Comparison of ENCODE assay signal across 9 mouse cellular contexts in genomic region chr8:121117906-121118305, GRCm38 (mm10). TPM values are rescaled to one million over a fixed set of nuclear protein-coding genes. Genes with fewer than 3 reads are reported as not detected.
A peak's percentile ranks its signal among the peaks of the same experiment; 100 is the strongest.
DNase-seq lines count a peak whose midpoint lies in the region; ATAC-seq and TF ChIP-seq lines count a peak whose summit lies in the region.
"Had no signal": no experiment of that assay in that cellular context is flagged by ENCODE, and none has a peak within 500 bp of the region (broad histone marks: within the 10 kb centered on the region; RNA-seq: fewer than 3 reads in every experiment).

No protein-coding gene starts in this region.

- ATAC-seq in heart, embryonic 12.5 days (ENCODE audit: insufficient number of reproducible peaks, low FRiP score), result no peak
- no peak for ATAC-seq in forebrain, embryonic 15.5 days (replicated peaks)
- ATAC-seq in limb, embryonic 15.5 days (ENCODE audit: insufficient number of reproducible peaks, low FRiP score, low TSS enrichment, low read depth), result no peak

- H3K4me1 ChIP-seq in heart, embryonic 12.5 days (replicated peaks), result peaks cover 30% of the 10 kb centered on the region
- H3K4me1 ChIP-seq in ES-Bruce4 (ENCODE audit: control insufficient read depth, insufficient read depth, low read length), result no peaks in the 10 kb centered on the region
- peaks cover 17% of the 10 kb centered on the region for H3K4me1 ChIP-seq in forebrain, embryonic 15.5 days
- peaks cover 36% of the 10 kb centered on the region for H3K4me1 ChIP-seq in limb, embryonic 15.5 days

- no peaks in the 10 kb centered on the region for H3K9me3 ChIP-seq in heart, embryonic 12.5 days (replicated peaks)
- peaks cover 3% of the 10 kb centered on the region; the same call in 1 of the 2 replicates for H3K9me3 ChIP-seq in ES-Bruce4 (replicated peaks; ENCODE audit: control insufficient read depth, insufficient read depth, low read length, poor library complexity, severe bottlenecking)
- no peaks in the 10 kb centered on the region for H3K9me3 ChIP-seq in forebrain, embryonic 15.5 days
- no peaks in the 10 kb centered on the region for H3K9me3 ChIP-seq in limb, embryonic 15.5 days

- H3K9ac ChIP-seq in heart, embryonic 12.5 days, result peak overlapping the region; percentile 92
- peak overlapping the region; percentile 85 for H3K9ac ChIP-seq in ES-Bruce4 (ENCODE audit: low read depth, poor library complexity, severe bottlenecking)
- H3K9ac ChIP-seq in forebrain, embryonic 15.5 days (replicated peaks), result no peak overlapping the region
- peak overlapping the region; percentile 52; the same call in 1 of the 2 replicates for H3K9ac ChIP-seq in limb, embryonic 15.5 days

- peak overlapping the region; percentile 93 for H3K4me2 ChIP-seq in heart, embryonic 12.5 days
- H3K4me2 ChIP-seq in forebrain, embryonic 15.5 days (replicated peaks), result no peak overlapping the region
- H3K4me2 ChIP-seq in limb, embryonic 15.5 days, result peak overlapping the region; percentile 84

- peaks cover 72% of the 10 kb centered on the region for H3K27me3 ChIP-seq in heart, embryonic 12.5 days (replicated peaks)
- peaks cover 59% of the 10 kb centered on the region for H3K27me3 ChIP-seq in ES-Bruce4 (ENCODE audit: control insufficient read depth, insufficient read depth, low read length, poor library complexity, severe bottlenecking)
- peaks cover 94% of the 10 kb centered on the region for H3K27me3 ChIP-seq in forebrain, embryonic 15.5 days
- H3K27me3 ChIP-seq in limb, embryonic 15.5 days, result peaks cover 89% of the 10 kb centered on the region

- H3K27ac ChIP-seq in heart, embryonic 12.5 days (ENCODE audit: poor library complexity, severe bottlenecking), result peak overlapping the region; percentile 97
- no peak overlapping the region for H3K27ac ChIP-seq in ES-Bruce4 (ENCODE audit: insufficient read depth, low read length)
- no peak overlapping the region for H3K27ac ChIP-seq in forebrain, embryonic 15.5 days (replicated peaks)
- 0 out of 2 replicates have a peak overlapping the region, but pooled peaks have one; percentile 89 for H3K27ac ChIP-seq in limb, embryonic 15.5 days

- no peak for TF ChIP-seq EP300 in ES-Bruce4 (IDR thresholded peaks at IDR 0.05; ENCODE audit: insufficient read depth, low read depth, low read length)

- under 1% methylated on average over 28 of the region's 28 CpGs for WGBS in heart, embryonic 12.5 days
- 2% methylated on average over 28 of the region's 28 CpGs for WGBS in forebrain, embryonic 15.5 days
- WGBS in limb, embryonic 15.5 days, result 2% methylated on average over 28 of the region's 28 CpGs

- no peak for DNase-seq in heart, postnatal 25 days (ENCODE audit: low spot score)
- DNase-seq in right cerebral cortex, adult 18-20 months, result no peak
- DNase-seq in right cerebral cortex, postnatal 36 days (ENCODE audit: low spot score in 2 of 2), result no peak
- DNase-seq in gastrocnemius, adult 8-10 months (ENCODE audit: low spot score in 2 of 2), result no peak
- DNase-seq: gastrocnemius, postnatal 25 days had no signal

- TF ChIP-seq POLR2A in ES-Bruce4 (IDR thresholded peaks at IDR 0.05; ENCODE audit: insufficient read depth, low read length), result no peak

- intact Hi-C loops in heart, postnatal 25 days (cut with DNase I), result no loop called here

- peak overlapping the region; percentile 76 for H3K4me3 ChIP-seq in heart, embryonic 12.5 days
- H3K4me3 ChIP-seq in ES-Bruce4 (ENCODE audit: low read depth, low read length), result no peak overlapping the region
- H3K4me3 ChIP-seq in forebrain, embryonic 15.5 days, result peak overlapping the region; percentile 32; the same call in 1 of the 2 replicates
- peak overlapping the region; percentile 57 for H3K4me3 ChIP-seq in limb, embryonic 15.5 days

- TF ChIP-seq CTCF in ES-Bruce4 (IDR thresholded peaks at IDR 0.05; ENCODE audit: low read depth, low read length), result no peak

- peaks cover 7% of the 10 kb centered on the region for H3K36me3 ChIP-seq in heart, embryonic 12.5 days
- no peaks in the 10 kb centered on the region for H3K36me3 ChIP-seq in ES-Bruce4 (ENCODE audit: control insufficient read depth, insufficient read depth, low read length, poor library complexity, severe bottlenecking)
- no peaks in the 10 kb centered on the region for H3K36me3 ChIP-seq in forebrain, embryonic 15.5 days
- H3K36me3 ChIP-seq in limb, embryonic 15.5 days, result no peaks in the 10 kb centered on the region

RNA-seq across cellular contexts. Expression of gene Foxc2, which starts 1.9 kb away (rescaled TPM):
- polyA plus RNA-seq in heart, embryonic 12.5 days (2016; fragmentation: Nextera tagmentation; extraction: Ambion mirVana), result 20.7 and 20.8 TPM in 2 replicates
- 1 to 10 TPM; 2.0 to 2.2 TPM for total RNA-seq in heart, postnatal 25 days (2021)
- not detected in 2 replicates for polyA plus RNA-seq in ES-Bruce4 (2011; ENCODE audit: insufficient read depth, insufficient read length, low read depth, missing spikeins)
- 1.6 and 2.0 TPM in 2 replicates for polyA plus RNA-seq in forebrain, embryonic 15.5 days (2015; fragmentation: Nextera tagmentation; extraction: Ambion mirVana)
- 6.4 and 6.8 TPM in 2 replicates for polyA plus RNA-seq in limb, embryonic 15.5 days (2015; fragmentation: Nextera tagmentation; extraction: Ambion mirVana)
- total RNA-seq in gastrocnemius, adult 8-10 months (2022), result under 1 TPM in 3 of 4 experiments, not detected in 1; 0.10 to 0.16 (median 0.16) TPM

RNA-seq across cellular contexts. Expression of gene Mthfsd, which starts 9.7 kb away (rescaled TPM):
- polyA plus RNA-seq in heart, embryonic 12.5 days (2016; fragmentation: Nextera tagmentation; extraction: Ambion mirVana), result 45.2 and 45.8 TPM in 2 replicates
- 10 to 100 TPM; 13.2 to 14.2 TPM for total RNA-seq in heart, postnatal 25 days (2021)
- 35.5 and 38.9 TPM in 2 replicates for polyA plus RNA-seq in ES-Bruce4 (2011; ENCODE audit: insufficient read depth, insufficient read length, low read depth, missing spikeins)
- polyA plus RNA-seq in forebrain, embryonic 15.5 days (2015; fragmentation: Nextera tagmentation; extraction: Ambion mirVana), result 49.8 and 55.4 TPM in 2 replicates
- 61.1 and 62.0 TPM in 2 replicates for polyA plus RNA-seq in limb, embryonic 15.5 days (2015; fragmentation: Nextera tagmentation; extraction: Ambion mirVana)
- 10 to 100 TPM; 11.8 to 14.2 (median 13.2) TPM for total RNA-seq in gastrocnemius, adult 8-10 months (2022)

RNA-seq across cellular contexts. Expression of gene Foxl1, which starts 9.8 kb away (rescaled TPM):
- 0.78 and 1.2 TPM in 2 replicates for polyA plus RNA-seq in heart, embryonic 12.5 days (2016; fragmentation: Nextera tagmentation; extraction: Ambion mirVana)
- under 1 TPM in 1 of 2 experiments, not detected in 1; 0.16 TPM for total RNA-seq in heart, postnatal 25 days (2021)
- polyA plus RNA-seq in ES-Bruce4 (2011; ENCODE audit: insufficient read depth, insufficient read length, low read depth, missing spikeins), result not detected in 2 replicates
- 0.10 and 0.18 TPM in 2 replicates for polyA plus RNA-seq in forebrain, embryonic 15.5 days (2015; fragmentation: Nextera tagmentation; extraction: Ambion mirVana)
- polyA plus RNA-seq in limb, embryonic 15.5 days (2015; fragmentation: Nextera tagmentation; extraction: Ambion mirVana), result 0.20 and 0.29 TPM in 2 replicates
- total RNA-seq in gastrocnemius, adult 8-10 months (2022), result under 1 TPM in 1 of 4 experiments, not detected in 3; 0.13 TPM
- total RNA-seq: gastrocnemius, postnatal 25 days had no signal

RNA-seq across cellular contexts. Expression of gene Foxf1, which starts 33.7 kb away (rescaled TPM):
- polyA plus RNA-seq in heart, embryonic 12.5 days (2016; fragmentation: Nextera tagmentation; extraction: Ambion mirVana), result 0.68 and 3.7 TPM in 2 replicates
- total RNA-seq in heart, postnatal 25 days (2021), result under 1 TPM in 1 of 2 experiments, not detected in 1; 0.20 TPM
- 0.33 TPM in 1 of 2 replicates, not detected in the other for polyA plus RNA-seq in ES-Bruce4 (2011; ENCODE audit: insufficient read depth, insufficient read length, low read depth, missing spikeins)
- 0.54 and 0.87 TPM in 2 replicates for polyA plus RNA-seq in forebrain, embryonic 15.5 days (2015; fragmentation: Nextera tagmentation; extraction: Ambion mirVana)
- 0.22 and 0.37 TPM in 2 replicates for polyA plus RNA-seq in limb, embryonic 15.5 days (2015; fragmentation: Nextera tagmentation; extraction: Ambion mirVana)
- under 1 TPM in 1 of 4 experiments, not detected in 3; 0.10 TPM for total RNA-seq in gastrocnemius, adult 8-10 months (2022)
- total RNA-seq: gastrocnemius, postnatal 25 days had no signal

Comparison
In these comparisons a context has a peak if more than half of its experiments do, and no peak if none do; other contexts are left out.
1. H3K27ac ChIP-seq: peak in heart, embryonic 12.5 days (single experiment) and limb, embryonic 15.5 days (single experiment); none in ES-Bruce4 (single experiment) and forebrain, embryonic 15.5 days (single experiment).